Mouse (Mus musculus) erythroblast, embryonic 14.5 days (primary cell): ENCODE results near the gene Ptgfr.

Experiments
- GATA1 ChIP-seq: IDR thresholded peaks from 2 replicates; pipeline ENCODE4 v1.6.1; 2012; ENCODE audit warnings: low read length, inconsistent platforms, mixed read lengths
- TAL1 ChIP-seq: IDR thresholded peaks from 3 replicates; pipeline ENCODE4 v1.6.1; 2012; ENCODE audit warnings: low read length, inconsistent platforms, mixed read lengths

- no peak for TF ChIP-seq TAL1
- no peak for TF ChIP-seq GATA1
Observed at GRCm38 (mm10) chr3:151808613-151809012, 28.8 kb downstream of the Ptgfr start.
